Mouse (Mus musculus): ENCODE data around the gene Dnm3. TPM values are rescaled to one million over a fixed set of nuclear protein-coding genes. Genes with fewer than 3 reads are reported as not detected.

The Dnm3 gene
- polyA plus RNA-seq, 1 experiment from 2014 or later = 1.1 TPM

DNA sequence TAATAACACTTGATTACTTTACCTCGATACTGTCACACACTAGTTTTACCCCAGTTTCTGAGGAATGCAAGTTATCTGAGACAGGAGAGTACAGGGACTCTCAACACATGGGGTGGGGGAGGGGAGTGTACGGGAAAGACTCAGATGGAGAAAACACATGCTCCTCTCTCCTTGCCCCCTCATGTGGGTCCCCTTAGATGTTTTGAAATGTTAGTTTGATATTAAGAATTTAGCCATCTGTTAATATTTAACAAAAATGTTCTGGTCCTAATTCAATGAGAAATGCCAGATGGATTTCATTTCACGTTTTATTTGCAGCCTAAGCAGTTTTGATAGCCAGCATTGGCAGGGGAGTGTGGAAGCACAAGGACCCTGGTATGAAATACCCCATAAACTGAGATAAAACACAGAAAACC lies 343.2 kb downstream of the Dnm3 start:
- Histone ChIP-seq H3K27me3 (replicated peaks) (no peaks in the 10 kb centered on the region), H3K4me1 (replicated peaks) (no peaks in the 10 kb centered on the region), H3K27ac (ENCODE audit: poor library complexity, severe bottlenecking) (no peak overlapping the region), H3K36me3 (no peaks in the 10 kb centered on the region), H3K4me3 (no peak overlapping the region), H3K9ac (no peak overlapping the region), H3K9me3 (replicated peaks) (no peaks in the 10 kb centered on the region), H3K4me2 (no peak overlapping the region)
- 40% methylated on average over 3 of the region's 3 CpGs for WGBS
- ATAC-seq (ENCODE audit: insufficient number of reproducible peaks, low FRiP score) = no peak

GRCm38 (mm10) chr1:162132908-162133641 lies 344.8 kb downstream of the Dnm3 start:
- WGBS = 86% methylated on average over 8 of the region's 8 CpGs
- no peak for ATAC-seq (ENCODE audit: insufficient number of reproducible peaks, low FRiP score)
- H3K4me1 ChIP-seq (replicated peaks) = no peaks in the 10 kb centered on the region
- no peak overlapping the region for H3K9ac ChIP-seq
- no peak overlapping the region for H3K27ac ChIP-seq (ENCODE audit: poor library complexity, severe bottlenecking)
- H3K36me3 ChIP-seq = no peaks in the 10 kb centered on the region
- H3K4me3 ChIP-seq = no peak overlapping the region
- H3K4me2 ChIP-seq = no peak overlapping the region
- H3K27me3 ChIP-seq (replicated peaks) = no peaks in the 10 kb centered on the region
- H3K9me3 ChIP-seq (replicated peaks) = no peaks in the 10 kb centered on the region

DNA sequence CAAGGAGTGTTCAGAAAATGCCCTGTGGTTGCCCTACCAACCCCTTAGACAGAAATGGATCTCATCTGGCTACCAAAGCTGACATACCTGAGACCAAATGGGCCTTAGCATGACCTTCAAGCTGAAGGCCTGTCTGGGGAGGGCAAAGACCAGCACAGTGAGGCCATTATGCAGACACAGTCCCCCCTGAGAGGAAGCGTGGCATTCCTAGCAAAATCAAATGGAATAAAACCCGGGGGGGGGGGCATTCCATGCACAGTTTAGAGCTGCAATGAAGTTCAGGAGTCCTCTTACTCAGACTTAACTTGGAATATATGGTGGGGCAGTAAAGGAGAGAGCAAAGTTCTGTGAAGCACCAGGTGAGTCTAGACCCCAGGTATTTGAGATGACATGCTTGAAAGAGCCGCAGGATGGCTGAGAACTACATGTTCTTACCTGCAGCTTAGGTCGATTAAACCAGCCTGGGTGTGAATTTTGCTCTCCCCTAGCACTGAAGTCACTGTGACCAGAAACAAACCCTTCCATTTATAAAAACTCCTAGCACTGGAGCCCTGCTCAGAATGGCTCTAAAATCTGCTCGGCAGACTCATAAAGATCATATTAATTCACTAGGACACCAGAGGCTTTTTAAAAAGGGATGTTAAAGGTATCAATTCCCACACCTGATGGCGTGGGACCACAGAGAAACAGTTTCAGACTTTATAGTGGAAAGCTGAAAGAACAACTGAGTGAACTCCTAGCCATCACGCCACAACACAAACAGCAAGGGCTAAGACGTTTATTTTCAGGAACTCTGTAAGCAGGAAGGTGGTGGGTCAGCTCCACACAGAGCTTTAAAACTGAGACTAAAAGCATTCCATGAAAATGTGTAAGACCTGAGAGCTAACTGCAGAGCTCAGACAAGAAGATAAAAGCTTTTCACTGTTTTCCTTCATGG lies 350.7 kb downstream of the Dnm3 start:
- ATAC-seq (ENCODE audit: insufficient number of reproducible peaks, low FRiP score) = no peak

GRCm38 (mm10) chr1:162124396-162124795 lies 353.4 kb downstream of the Dnm3 start:
- Histone ChIP-seq H3K27ac (ENCODE audit: poor library complexity, severe bottlenecking) (no peak overlapping the region), H3K36me3 (no peaks in the 10 kb centered on the region), H3K9me3 (replicated peaks) (no peaks in the 10 kb centered on the region), H3K4me1 (replicated peaks) (no peaks in the 10 kb centered on the region), H3K4me3 (no peak overlapping the region), H3K27me3 (replicated peaks) (no peaks in the 10 kb centered on the region), H3K4me2 (no peak overlapping the region), H3K9ac (no peak overlapping the region)
- no peak for ATAC-seq (ENCODE audit: insufficient number of reproducible peaks, low FRiP score)
- 60% methylated on average over 3 of the region's 3 CpGs for WGBS

More for the DNA sequence above, 350.7 kb downstream of the Dnm3 start:
- Histone ChIP-seq H3K4me3 (no peak overlapping the region), H3K27ac (ENCODE audit: poor library complexity, severe bottlenecking) (no peak overlapping the region), H3K4me2 (no peak overlapping the region), H3K36me3 (no peaks in the 10 kb centered on the region), H3K9me3 (replicated peaks) (no peaks in the 10 kb centered on the region), H3K4me1 (replicated peaks) (no peaks in the 10 kb centered on the region), H3K9ac (no peak overlapping the region), H3K27me3 (replicated peaks) (no peaks in the 10 kb centered on the region)
- WGBS = 63% methylated on average over 8 of the region's 8 CpGs

- no peak for ATAC-seq (ENCODE audit: insufficient number of reproducible peaks, low FRiP score)
- Histone ChIP-seq H3K4me2 (no peak overlapping the region), H3K9ac (no peak overlapping the region), H3K4me1 (replicated peaks) (no peaks in the 10 kb centered on the region), H3K9me3 (replicated peaks) (no peaks in the 10 kb centered on the region), H3K36me3 (no peaks in the 10 kb centered on the region), H3K4me3 (no peak overlapping the region), H3K27me3 (replicated peaks) (no peaks in the 10 kb centered on the region), H3K27ac (ENCODE audit: poor library complexity, severe bottlenecking) (no peak overlapping the region)
- WGBS = 79% methylated on average over 7 of the region's 7 CpGs
These were observed 356.2 kb downstream of the Dnm3 start for GRCm38 (mm10) chr1:162121441-162122200.

- Histone ChIP-seq H3K9me3 (replicated peaks) (no peaks in the 10 kb centered on the region), H3K4me3 (no peak overlapping the region), H3K27me3 (replicated peaks) (no peaks in the 10 kb centered on the region), H3K4me1 (replicated peaks) (no peaks in the 10 kb centered on the region; the same call in 1 of the 2 replicates), H3K36me3 (no peaks in the 10 kb centered on the region), H3K9ac (no peak overlapping the region), H3K27ac (ENCODE audit: poor library complexity, severe bottlenecking) (no peak overlapping the region), H3K4me2 (no peak overlapping the region)
- no peak for ATAC-seq (ENCODE audit: insufficient number of reproducible peaks, low FRiP score)
- 79% methylated on average over 7 of the region's 7 CpGs for WGBS
These were observed 368.4 kb downstream of the Dnm3 start for GRCm38 (mm10) chr1:162109437-162109813.

DNA sequence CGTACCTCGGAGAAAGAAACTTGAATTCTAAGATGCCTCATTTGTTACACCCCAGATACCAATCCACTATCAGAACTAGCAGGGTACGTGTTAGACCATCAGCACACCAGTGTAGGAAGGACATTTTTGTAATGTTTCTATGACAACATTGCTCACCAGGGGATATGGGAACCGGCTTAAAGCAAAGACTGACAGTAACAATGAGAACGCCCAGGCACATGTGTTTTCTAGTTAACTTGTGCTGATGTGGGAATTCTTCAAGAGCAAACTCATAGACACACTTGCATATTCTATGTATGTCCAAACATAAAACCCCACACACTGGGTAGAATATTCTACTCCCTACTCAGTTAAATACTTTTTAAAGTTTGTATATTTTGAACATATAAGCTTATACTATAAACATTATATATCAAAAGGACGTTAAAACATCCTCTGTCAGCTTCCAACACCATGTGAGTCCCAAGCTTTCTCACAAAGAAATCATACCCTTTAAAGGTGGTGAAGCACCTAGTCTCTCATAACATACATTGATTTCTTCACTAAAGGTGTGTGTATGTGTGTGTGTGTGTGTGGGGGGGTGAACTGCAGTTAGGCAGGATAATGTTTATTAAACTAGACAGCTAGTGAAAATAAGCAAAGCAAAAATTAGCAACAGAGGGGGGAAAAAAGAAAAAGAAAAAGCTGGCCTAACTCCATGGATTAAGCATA lies 369.0 kb downstream of the Dnm3 start:
- H3K4me3 ChIP-seq = no peak overlapping the region
- no peak for ATAC-seq (ENCODE audit: insufficient number of reproducible peaks, low FRiP score)
- H3K4me2 ChIP-seq = no peak overlapping the region
- no peaks in the 10 kb centered on the region for H3K27me3 ChIP-seq (replicated peaks)
- no peak overlapping the region for H3K9ac ChIP-seq
- WGBS = 67% methylated on average over 6 of the region's 6 CpGs
- no peaks in the 10 kb centered on the region; the same call in 1 of the 2 replicates for H3K4me1 ChIP-seq (replicated peaks)
- no peak overlapping the region for H3K27ac ChIP-seq (ENCODE audit: poor library complexity, severe bottlenecking)
- H3K36me3 ChIP-seq = no peaks in the 10 kb centered on the region
- H3K9me3 ChIP-seq (replicated peaks) = no peaks in the 10 kb centered on the region

GRCm38 (mm10) chr1:162108181-162108671 lies 369.6 kb downstream of the Dnm3 start:
- no peak overlapping the region for H3K9ac ChIP-seq
- no peak overlapping the region for H3K27ac ChIP-seq (ENCODE audit: poor library complexity, severe bottlenecking)
- H3K4me3 ChIP-seq = no peak overlapping the region
- WGBS = 68% methylated on average over 7 of the region's 7 CpGs
- ATAC-seq (ENCODE audit: insufficient number of reproducible peaks, low FRiP score) = no peak
- no peak overlapping the region for H3K4me2 ChIP-seq
- H3K27me3 ChIP-seq (replicated peaks) = no peaks in the 10 kb centered on the region
- H3K9me3 ChIP-seq (replicated peaks) = no peaks in the 10 kb centered on the region
- no peaks in the 10 kb centered on the region for H3K36me3 ChIP-seq
- no peaks in the 10 kb centered on the region; the same call in 1 of the 2 replicates for H3K4me1 ChIP-seq (replicated peaks)

GRCm38 (mm10) chr1:162107011-162107606 lies 370.7 kb downstream of the Dnm3 start:
- no peaks in the 10 kb centered on the region for H3K27me3 ChIP-seq (replicated peaks)
- H3K9me3 ChIP-seq (replicated peaks) = no peaks in the 10 kb centered on the region
- no peaks in the 10 kb centered on the region; the same call in 1 of the 2 replicates for H3K4me1 ChIP-seq (replicated peaks)
- 83% methylated on average over 4 of the region's 4 CpGs for WGBS
- ATAC-seq (ENCODE audit: insufficient number of reproducible peaks, low FRiP score) = no peak
- H3K27ac ChIP-seq (ENCODE audit: poor library complexity, severe bottlenecking) = no peak overlapping the region
- no peak overlapping the region for H3K9ac ChIP-seq
- no peak overlapping the region for H3K4me3 ChIP-seq
- no peak overlapping the region for H3K4me2 ChIP-seq
- no peaks in the 10 kb centered on the region for H3K36me3 ChIP-seq

All from heart, embryonic 12.5 days (tissue).